Mouse (Mus musculus): ENCODE measurements at regions not wholly inside any gene's neighbourhood (a gene's known extent, or its start where the extent isn't known, plus 50 kb on each side); places are given as distances from the start of the nearest gene placed in this dataset.

- Histone ChIP-seq H3K27me3 (no peaks in the 10 kb centered on the region), H3K9ac (replicated peaks) (no peak overlapping the region), H3K36me3 (no peaks in the 10 kb centered on the region), H3K27ac (replicated peaks) (no peak overlapping the region), H3K4me2 (replicated peaks) (no peak overlapping the region), H3K4me3 (no peak overlapping the region), H3K9me3 (no peaks in the 10 kb centered on the region), H3K4me1 (no peaks in the 10 kb centered on the region)
- ATAC-seq (replicated peaks): peak; percentile 53; the same call in 1 of the 2 replicates
- WGBS: 46% methylated on average over 4 of the region's 4 CpGs
Measured at GRCm38 (mm10) chr16:27056495-27057269, 65.2 kb upstream of the Gmnc start.

GRCm38 (mm10) chr16:27044461-27044860, 53.0 kb upstream of the Gmnc start:
- H3K9ac ChIP-seq (replicated peaks): no peak overlapping the region
- H3K27ac ChIP-seq (replicated peaks): no peak overlapping the region
- no peak overlapping the region for H3K4me3 ChIP-seq
- no peak overlapping the region for H3K4me2 ChIP-seq (replicated peaks)
- no peak for ATAC-seq (replicated peaks)
- no peaks in the 10 kb centered on the region for H3K27me3 ChIP-seq
- 82% methylated on average over 2 of the region's 2 CpGs for WGBS
- no peaks in the 10 kb centered on the region for H3K9me3 ChIP-seq
- H3K4me1 ChIP-seq: no peaks in the 10 kb centered on the region
- H3K36me3 ChIP-seq: no peaks in the 10 kb centered on the region
